Mouse (Mus musculus) cerebellum, adult 8-10 months (tissue): ENCODE data around the gene Apob.
"Not testable (repeated sequence)": the region's sequence is repeated elsewhere in the genome, so short reads cannot be mapped to it uniquely, and the experiment has no call there.

Experiments
- DNase-seq: peaks from one replicate; pipeline ENCODE4 v3.0.0; 2022

The Apob gene

DNA sequence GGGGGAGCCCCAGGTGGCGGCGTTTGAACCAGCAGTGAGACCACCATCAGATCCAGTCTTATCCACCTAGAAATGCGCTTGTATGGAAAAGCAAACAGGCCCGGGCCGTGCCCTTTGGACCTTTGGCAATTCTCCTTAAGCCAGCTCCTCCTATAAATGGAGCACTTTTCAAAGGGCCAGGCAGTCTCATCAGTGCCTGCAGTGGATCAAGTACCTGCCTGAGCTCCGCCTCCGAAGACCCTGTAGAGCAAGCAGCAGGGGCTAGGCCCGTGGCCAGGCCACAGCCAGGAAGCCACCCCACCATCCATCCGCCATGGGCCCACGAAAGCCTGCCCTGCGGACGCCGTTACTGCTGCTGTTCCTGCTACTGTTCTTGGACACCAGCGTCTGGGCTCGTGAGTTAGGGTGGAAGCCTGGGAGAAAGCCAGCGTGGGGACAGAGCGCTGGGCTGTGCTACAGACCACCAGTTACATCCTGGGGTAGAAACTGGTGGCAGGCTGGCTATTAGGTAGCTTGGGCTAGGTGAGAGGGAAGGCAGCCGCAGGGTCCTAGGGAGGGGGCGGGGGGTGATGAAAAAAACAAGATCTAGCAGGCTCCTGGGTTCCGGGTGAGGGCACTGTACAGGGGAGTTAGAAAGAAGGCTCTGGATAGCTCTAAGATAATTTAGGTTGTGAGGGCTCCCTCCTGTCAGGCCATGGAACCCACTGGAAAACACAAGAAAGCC is at the start of gene Apob:
TSS of gene Apob (plus strand) at position 183 of the 724 bp plus-strand sequence.
- DNase-seq = no peak

DNA sequence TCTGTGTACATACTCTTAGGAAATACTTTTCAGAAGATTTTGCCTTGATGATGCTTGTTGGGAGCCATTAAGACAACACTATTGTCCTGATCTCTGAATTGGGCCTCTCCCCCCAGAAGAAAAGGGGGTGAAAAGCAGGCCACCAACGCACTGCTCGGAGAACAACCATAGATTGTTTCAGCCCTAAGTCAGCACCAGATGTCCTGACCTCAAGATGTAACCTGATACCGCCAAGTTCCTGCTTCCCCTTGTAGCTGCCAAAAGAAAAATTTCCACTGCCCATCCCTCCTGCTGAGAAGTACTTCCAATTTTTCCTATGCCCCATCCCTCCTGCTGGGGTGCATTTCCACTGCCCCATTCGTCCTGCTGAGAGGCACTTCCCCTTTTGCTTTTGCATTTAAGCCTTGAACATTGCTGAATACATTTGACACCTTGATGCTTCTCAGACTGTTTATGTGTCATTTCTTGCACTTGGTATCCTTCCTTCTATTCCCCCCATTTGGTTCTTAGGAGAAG is 45.0 kb upstream of the Apob start:
- DNase-seq = no peak

DNA sequence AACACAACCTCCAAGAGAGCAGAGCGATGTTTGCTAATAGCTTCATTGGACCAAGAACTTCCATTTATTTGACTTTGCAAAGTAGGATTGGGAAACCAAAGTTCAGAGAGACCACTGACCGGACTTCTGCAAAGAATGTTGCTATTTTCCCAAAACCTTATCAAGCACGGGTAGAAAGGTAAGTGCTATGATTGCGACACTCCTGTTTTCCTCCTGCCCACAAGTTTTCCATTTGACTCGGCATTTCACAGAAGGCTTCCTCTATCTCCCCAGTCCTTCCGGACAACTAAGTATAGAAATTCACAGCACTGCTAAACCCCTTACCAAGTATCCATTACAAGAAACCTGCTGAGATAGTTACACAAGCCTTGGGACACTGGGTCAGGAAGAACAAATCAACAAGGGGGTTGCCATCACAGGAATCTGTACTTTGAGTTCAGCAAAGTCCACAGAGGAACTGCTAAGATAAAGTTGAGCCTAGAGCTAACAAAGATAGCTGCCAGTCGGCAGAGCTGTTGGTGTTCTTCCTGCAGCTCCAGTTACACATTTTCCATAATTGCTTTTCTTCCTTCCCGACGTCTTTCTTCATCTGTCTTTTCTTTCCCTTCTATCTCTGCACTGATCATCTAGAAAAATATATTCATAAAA is 27.2 kb upstream of the Apob start:
- no peak for DNase-seq

DNA sequence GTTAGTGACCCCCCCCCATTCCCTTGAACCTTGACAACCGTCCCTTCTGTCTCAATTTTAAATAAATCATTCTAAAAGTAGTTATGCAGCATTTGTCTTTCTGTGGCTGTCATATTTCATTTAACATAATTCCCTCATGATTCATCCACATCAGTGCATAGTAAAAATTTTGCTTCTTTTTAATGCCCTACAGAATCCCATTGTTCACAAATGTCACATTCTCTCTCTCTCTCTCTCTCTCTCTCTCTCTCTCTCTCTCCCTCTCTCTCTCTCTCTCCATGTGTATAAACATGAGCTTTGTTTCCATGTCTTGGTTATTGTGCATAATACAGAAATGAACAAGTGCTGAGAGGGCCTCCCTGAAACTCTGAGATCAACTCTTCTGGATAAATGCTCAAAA is 18.6 kb upstream of the Apob start:
- DNase-seq = no peak

DNA sequence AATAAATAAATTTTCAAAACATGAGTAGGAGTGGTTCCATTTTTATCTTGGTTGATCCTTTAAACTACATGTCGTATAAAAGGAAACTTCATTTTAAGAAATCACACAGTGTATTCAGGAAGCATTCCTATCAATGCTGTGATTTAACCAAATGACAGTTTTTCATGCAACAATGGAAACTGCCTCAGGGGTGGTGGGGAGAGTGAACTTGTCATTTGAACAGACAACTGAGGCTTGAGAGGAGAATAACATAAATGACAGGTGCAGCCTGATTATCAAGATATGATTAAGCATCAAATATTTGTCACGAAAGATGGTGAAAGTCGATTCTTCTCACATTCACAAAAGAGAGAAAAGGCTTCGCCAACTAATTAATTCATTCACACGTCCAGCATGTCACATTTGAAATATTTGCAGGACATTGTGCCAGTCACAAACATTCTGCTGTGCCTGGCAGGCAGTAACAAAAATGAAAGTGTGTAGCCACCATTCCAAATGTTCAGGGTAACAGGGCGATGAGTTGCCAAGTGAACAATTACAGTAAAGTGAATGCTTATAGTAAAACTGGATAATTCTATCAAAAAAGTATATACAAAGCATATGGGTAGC is 18.0 kb upstream of the Apob start:
- no peak for DNase-seq

DNA sequence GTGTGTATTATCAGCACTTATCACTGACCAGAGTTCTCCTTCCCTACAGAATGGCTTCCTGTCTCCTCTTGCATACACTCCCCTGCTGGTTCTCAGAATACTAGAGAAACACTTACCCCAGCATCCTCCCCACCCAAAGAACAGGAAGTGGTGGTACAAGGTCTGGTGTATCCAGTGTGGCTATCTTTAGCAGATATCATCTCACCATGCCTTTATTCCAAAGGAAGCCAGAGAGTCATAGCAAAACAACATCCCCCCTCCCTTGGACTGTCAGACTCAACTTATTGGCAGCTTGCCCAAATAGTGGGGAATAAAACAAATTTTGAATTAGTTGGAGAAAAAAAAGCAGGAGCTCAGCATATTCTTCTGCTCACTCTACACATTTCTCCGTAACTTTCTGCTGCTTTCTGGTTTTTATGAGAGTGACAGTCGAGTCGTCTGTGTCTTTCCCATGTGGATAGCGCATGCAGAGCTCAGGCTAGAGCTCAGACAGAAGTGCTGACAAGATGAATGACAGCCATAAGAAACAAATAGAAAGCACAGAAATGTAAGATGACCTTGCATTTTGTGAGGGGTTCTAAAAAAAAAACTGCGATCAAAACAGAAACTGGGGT is 15.0 kb upstream of the Apob start:
- no peak for DNase-seq

DNA sequence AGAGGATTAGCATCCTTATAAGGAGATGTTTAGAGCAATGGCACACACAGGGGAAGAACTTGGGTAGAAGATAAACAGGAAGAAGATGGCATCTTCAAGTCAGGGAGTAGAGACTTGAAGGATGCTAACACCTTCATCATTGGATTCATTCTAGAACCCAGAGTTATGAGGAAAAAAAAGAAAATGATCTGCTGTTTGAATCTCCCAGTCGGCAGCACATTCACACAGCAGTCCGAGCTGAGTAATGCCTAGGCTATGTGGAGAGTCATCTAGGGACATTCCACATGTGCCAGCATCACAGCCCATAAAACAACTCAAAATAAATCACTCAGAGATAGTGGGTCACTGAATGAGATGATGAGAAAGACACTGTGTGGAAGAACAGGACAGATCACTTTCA is 10.2 kb upstream of the Apob start:
- no peak for DNase-seq

DNA sequence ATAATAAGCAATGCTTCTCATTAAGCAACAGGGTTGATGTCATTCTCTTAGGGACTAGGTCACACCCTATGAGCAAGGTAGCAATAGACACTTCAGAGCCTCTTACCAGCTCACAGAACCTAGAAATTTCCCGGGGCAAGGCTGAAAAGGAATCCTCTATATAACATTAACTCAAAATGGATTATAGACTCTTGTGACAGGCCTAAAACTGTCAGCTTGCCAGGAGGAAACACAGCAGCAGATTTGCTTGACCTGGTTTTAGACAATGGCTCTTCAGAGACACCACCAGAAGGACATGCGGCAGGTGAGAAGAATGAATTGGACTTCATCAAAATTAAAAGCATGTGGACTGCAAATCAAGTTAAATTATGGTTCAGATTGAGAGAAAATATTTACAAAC is 7.1 kb upstream of the Apob start:
- no peak for DNase-seq

DNA sequence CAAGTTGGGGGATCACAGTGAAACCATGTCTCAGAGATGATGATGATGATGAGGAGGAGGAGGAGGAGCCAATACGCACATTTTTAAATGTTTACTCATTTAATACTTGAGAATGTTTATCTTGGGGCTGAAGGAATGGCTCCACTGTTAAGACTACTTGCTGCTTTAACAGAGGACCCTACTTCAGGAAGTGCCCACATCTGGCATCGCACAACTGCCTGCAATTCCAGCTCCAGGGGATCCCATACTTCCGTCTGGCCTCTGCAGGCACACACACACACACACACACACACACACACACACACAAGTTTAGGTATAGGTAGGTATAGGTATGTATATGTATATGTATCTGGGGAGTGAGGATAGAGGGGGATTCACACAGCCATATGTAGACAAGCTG is 6.6 kb upstream of the Apob start:
- DNase-seq = no peak

DNA sequence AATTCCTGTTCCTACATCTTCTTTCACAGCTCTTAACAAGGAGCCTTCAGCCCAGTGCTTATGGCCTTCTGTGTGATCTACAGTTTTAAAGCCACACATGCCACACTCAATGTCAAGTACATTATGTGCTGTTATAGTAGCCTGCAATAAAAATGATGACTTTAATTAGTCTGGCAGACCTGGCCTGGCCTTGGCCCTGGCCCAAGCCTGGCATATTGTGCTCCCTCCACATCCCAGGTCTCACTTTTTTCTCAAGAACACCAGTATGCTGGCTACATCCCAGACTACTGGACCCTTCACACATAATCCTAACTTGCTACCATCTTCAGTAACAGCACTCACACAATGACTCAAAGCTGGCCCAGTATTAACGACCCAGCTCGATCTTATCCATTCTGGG is 5.7 kb upstream of the Apob start:
- DNase-seq = no peak

DNA sequence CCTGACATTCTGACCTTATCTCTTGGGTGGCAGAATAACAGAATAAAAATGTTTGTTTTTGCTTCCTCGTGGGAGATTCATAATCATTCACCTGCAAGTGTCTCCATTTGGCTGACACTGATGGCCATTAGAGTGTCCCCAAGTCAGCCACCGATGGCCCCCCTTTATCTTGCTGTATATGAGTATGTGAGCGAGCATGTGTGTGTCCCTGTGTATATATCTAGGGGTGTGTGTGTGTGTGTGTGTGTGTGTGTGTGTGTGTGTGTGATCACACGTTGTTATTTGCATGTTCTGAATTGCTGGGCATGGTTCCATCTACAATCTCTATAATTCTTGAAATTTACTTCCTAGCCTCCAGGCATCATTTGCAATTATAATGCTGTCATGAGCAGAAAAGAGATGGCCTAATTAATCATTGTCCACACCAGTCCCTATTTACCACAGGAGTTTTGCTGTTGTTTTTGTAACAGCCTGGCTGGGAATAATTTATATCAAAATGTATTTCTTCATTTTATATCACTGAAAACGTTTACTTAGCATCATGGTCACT is 3.6 kb upstream of the Apob start:
- DNase-seq = no peak

DNA sequence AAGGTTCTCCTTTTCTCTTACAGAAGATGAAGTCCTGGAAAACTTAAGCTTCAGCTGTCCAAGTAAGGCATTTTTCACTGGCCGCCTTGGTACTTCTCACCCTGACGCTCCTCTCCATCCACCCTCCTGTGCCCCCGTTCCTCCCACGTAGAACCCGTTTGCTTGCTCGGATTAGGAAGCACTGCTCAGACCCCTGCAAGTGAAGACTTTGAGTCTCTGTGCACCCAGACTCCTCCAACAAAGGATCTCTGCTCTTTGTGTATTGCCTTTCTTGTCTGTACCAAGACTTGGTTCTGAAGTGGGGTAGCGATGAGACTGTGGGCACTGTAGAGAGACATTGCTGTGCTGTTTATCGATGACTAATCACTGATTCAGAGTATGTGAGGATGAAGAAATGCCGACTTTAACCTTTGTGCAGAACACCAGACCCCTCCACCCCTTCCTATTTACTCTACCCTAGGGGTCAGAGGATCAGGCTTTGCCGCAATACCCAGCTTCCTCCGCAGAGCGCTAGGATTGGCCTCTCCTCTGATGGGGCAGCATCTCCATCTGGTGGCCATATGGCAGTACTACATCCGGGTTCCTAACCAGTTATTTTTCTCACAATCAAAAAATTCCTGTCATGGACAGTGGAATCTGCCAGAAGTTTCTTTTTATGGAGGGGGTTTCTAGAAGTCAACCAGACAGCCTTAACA is 889 bp downstream of the Apob start:
- peak; percentile 45 for DNase-seq

DNA sequence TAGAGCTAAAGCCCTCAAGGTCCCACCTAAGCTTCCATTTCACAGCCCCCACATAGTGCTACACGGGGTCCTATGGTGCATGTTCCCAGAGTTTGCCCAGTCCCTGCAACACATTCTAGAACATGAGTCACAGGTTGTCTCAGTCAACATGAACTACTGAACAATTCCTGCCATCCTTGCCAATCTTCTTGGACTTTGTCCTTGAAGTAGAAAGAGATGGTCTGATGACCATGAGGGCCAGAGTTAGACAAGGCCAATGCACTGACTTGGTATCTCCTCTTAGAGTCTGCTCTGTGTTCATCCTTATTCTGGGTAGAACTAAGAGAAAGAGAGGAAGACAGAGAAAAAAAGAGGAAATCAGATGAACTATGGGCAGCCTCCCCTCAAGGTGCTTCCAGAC is 7.0 kb downstream of the Apob start:
- DNase-seq = no peak

DNA sequence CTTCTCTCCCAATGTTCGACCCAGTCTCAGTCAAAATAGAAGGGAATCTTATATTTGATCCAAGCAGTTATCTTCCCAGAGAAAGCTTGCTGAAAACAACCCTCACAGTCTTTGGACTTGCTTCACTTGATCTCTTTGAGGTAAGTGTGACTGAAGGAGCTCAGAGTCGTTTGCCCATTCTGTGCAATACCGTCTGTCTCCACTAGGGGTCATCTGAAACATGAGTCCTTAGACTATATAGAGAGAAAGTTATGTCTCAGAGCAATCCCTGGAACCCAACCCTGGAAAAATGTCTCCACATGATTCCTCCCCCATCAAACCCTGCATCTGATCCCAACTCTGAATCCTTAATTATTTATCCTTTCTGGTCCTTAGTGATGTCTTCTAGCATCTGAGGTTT is 13.4 kb downstream of the Apob start:
- peak; percentile 32 for DNase-seq

DNA sequence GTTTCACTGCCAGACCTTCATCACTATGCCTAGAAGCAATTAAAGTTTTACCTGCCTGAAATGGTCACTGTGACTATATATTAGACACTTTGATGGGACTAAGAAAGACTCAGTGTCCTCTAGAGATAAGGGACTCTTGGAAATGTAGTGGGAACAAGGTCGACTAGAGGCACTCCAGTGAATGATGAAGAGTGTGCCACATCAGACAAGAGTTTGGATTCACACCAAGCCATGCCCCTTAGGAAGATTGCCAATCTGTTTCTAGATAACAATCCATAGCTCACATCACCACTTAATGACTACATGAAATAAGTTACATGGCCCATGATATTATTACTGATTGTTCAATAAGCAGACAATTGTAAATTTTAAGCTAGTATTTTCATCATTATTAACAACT is 14.1 kb downstream of the Apob start:
- no peak for DNase-seq

DNA sequence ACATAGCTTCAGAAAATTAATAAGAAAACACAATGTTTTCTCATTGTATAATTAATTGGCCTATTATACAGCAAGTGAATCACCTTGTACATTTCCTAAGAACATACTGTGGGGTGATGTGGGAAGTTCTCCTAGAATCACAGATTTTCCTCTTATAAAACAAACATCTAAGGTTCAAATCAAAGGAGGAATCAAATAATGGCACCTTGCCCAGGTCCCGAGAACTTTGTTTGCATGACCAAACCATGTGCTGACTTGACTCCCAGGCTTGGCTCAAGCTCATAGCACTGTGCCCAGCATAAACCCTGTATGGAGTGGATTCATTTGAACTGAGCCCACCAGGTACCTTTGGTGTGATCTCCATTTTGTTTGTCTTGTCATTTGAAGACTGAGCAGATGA is 43.5 kb downstream of the Apob start:
- DNase-seq = no peak

DNA sequence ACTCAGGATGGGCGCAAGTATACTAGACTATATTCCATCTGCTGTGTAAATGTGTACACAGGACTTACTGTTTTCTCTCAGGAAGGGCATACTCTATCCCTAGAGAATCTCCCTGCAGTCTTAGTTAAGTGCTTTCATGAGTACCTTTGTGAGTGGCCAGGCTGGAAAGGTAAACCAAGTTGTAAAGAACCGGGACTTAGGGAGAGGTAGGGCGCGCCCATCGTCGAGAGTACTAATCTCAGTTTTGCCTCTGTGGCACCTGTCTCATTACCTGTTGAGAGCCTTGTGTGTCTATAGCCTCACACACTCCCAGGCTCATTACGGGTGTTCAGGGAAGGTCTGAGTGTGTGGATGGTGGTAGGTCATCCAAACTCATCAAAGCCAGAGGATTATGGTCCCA is 52.1 kb downstream of the Apob start:
- DNase-seq = no peak

DNA sequence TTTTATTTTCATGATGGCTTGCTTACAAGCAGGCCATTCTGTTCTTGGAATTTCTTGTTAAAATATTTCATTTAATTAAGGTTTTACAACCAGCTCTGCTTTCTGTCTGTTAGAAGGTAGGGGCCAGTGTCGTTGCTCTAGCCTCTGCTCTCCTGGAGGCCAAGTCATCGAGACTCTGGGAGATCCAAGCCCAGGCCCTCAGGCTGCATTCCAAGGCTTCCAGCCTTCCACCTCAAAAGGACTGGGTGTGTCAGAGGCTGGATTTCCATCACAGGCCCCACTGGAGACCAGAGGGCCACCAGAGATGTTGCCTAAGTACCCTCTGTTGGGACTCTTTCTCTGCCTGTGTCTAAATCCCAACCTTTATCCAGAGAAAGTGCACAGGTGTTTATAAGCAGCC is 52.6 kb downstream of the Apob start:
- DNase-seq = no peak

DNA sequence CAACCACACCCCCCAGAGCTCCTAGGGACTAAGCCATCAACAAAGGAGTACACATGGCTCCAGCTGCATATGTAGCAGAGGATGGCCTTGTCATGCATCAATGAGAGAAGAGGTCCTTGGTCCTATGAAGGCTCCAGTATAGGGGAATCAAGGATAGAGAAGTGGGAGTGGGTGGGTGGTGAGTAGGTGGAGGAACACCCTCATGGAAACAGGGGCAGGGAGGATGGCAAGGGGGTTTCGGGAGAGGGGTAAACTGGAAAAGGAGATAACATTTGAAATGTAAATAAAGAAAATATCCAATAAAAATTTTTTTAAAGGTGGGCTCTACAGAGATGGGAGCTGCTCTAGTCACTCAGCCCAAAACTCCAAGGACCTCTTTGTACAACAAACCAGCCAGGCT is 53.7 kb downstream of the Apob start:
- DNase-seq = not testable (repeated sequence)

DNA sequence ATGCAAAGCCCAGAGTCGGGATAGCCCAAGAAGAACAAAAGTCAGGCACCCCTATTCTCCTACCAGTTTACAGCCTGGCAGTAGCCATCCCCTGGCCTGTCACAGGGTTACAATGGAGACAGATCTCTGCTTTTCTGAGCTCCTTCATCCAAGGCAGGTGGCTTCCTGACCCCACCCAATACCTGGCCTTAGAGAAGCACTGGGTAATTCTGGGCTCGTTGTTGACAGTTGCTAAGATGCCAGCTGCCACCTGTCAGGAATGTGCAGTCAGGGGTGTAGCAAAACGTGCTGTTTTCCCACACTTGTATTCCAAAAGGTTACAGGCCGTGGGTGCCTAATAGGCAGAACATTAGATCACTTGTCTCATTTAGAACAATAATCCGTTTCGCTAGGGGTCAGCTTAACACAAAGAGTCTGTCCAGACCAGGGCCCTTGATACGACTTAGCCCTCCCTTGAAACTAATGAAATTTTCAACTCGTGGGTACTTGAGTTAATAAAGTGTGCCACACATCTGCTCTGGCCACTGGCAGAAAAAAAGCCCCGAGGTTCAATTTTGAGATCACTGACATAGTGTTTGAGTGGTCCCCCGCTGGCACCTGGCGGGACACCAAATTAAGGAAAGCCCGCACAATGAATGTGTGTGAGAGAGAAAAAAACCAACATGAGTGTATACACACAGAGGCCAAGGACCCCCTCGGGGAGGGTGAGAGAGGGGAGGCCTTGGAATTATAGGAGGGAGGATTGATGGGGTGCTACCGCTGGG is 54.3 kb downstream of the Apob start:
- no peak for DNase-seq

DNA sequence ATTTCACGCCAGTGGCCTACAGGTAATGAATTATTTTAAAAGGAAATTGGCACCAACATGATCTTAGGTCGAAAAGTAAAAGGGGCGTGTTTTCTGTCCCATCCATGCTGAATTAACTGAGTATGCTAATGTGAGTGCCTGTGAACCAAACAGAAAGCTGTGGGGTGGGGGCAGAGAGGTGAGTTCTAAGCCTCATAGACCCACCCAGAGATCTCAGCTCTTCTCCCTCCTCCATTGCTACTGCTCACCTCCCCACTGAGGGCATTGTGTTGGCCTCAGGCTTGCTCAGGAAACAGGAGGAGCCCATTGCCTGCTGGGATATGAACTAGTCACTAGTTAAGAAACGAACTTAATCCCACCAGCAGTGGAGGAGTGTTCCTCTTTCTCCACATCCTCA is 54.9 kb downstream of the Apob start:
- no peak for DNase-seq

DNA sequence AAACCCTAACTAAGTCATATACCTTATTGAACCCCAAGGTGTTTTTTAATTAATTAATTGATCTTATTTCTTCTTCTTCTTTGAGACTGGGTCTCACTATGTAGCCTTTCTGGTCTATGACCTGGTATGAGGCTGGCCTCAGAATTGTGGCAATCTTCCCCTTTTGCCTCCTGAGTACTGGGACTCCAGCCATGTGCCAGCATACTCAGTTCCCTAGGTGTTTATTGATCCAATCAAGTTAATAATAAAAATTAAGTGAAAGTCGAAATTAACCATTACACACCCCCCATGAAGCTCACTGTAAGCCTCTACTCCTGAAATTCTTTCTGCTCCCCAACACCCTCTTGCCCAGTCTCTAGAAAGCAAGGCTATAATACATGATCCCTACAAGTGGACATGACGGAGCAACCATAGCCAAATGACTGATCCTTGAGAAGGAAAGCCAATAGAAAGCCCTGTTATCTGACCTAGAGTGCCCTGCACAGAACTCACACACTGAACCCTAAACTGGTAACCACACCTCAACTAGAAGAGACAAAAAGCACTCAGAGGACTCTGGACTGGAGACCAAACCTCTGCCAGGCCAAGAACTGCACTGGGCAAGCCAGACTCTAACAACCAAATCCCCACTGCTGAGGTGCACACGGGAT is 60.8 kb downstream of the Apob start:
- DNase-seq = no peak
